Mouse (Mus musculus) MEL (cell line): Measurements from ENCODE around the gene Eef2kmt. TPM values are rescaled to one million over a fixed set of nuclear protein-coding genes. Genes with fewer than 3 reads are reported as not detected.

Experiments
- DNase-seq: peaks from one replicate; pipeline ENCODE4 v3.0.0; 2011; ENCODE audit warnings: low read depth, low spot score
- H3K27ac ChIP-seq: 2 replicates; pipeline ENCODE4 v1.5.1; 2012; ENCODE audit warnings: low read depth, mild to moderate bottlenecking, control low read depth, low read length, moderate library complexity; ENCODE audit not compliant: control insufficient read depth
- H3K27me3 ChIP-seq, 2 experiments: fragments of 150-350 bp in 1 of 2; sonication (generic) in 1 of 2; 2 replicates each; pipeline ENCODE4 v1.6.1; 2012; ENCODE audit warnings: low read length in 2 of 2, mild to moderate bottlenecking in 2 of 2, improper control_type of control experiment in 1 of 2, moderate library complexity in 1 of 2; ENCODE audit not compliant: insufficient read depth in 2 of 2, control insufficient read depth in 1 of 2
- H3K36me3 ChIP-seq, 2 experiments: 2 replicates each; pipeline ENCODE4 v1.6.1; 2012 to 2014; ENCODE audit warnings: low read length in 2 of 2, improper control_type of control experiment in 1 of 2, inconsistent platforms in 1 of 2, mild to moderate bottlenecking in 1 of 2; ENCODE audit not compliant: insufficient read depth in 2 of 2, control insufficient read depth in 1 of 2
- H3K4me1 ChIP-seq, 2 experiments: fragments of 150-350 bp in 1 of 2; sonication (generic) in 1 of 2; 2 replicates each; pipeline ENCODE4 v1.6.1; 2012; ENCODE audit warnings: low read length in 2 of 2, improper control_type of control experiment in 1 of 2, mild to moderate bottlenecking in 1 of 2; ENCODE audit not compliant: insufficient read depth in 2 of 2, control insufficient read depth in 1 of 2
- H3K4me3 ChIP-seq, 2 experiments: fragments of 150-350 bp in 1 of 2; sonication (generic) in 1 of 2; 2 replicates each; pipeline ENCODE4 v1.5.1; 2012; ENCODE audit warnings: low read depth in 2 of 2, low read length in 2 of 2, mild to moderate bottlenecking in 2 of 2, moderate library complexity in 2 of 2, control low read depth in 1 of 2, improper control_type of control experiment in 1 of 2; ENCODE audit not compliant: control insufficient read depth in 1 of 2, insufficient read depth in 1 of 2
- H3K79me2 ChIP-seq: 2 replicates; pipeline ENCODE4 v1.6.1; 2012; ENCODE audit warnings: mild to moderate bottlenecking, low read length, moderate library complexity; ENCODE audit not compliant: control insufficient read depth, poor library complexity, insufficient read depth
- H3K9ac ChIP-seq: 2 replicates; pipeline ENCODE4 v1.6.1; 2012; ENCODE audit warnings: low read depth, mild to moderate bottlenecking, control low read depth, low read length, moderate library complexity; ENCODE audit not compliant: control insufficient read depth, poor library complexity, severe bottlenecking
- H3K9me3 ChIP-seq: fragments of 150-350 bp; sonication (generic); replicated peaks from 2 replicates; pipeline ENCODE4 v1.6.1; 2012; ENCODE audit warnings: mild to moderate bottlenecking, low read length, improper control_type of control experiment, moderate library complexity; ENCODE audit not compliant: insufficient read depth
- CHD1 ChIP-seq: IDR thresholded peaks from 2 replicates; pipeline ENCODE4 v1.6.1; 2012; ENCODE audit warnings: low read depth, mild to moderate bottlenecking, inconsistent platforms, low read length, improper control_type of control experiment
- CHD2 ChIP-seq: IDR thresholded peaks from 2 replicates; pipeline ENCODE4 v1.6.1; 2011; ENCODE audit warnings: low read length, improper control_type of control experiment
- CTCF ChIP-seq, 3 experiments: IDR thresholded peaks in 2 of 3; conservative IDR thresholded peaks in 1 of 3; 2 replicates each; pipeline ENCODE4 v1.5.1; 2011 to 2012; ENCODE audit warnings: low read length in 3 of 3, low read depth in 2 of 3, mild to moderate bottlenecking in 2 of 3, improper control_type of control experiment in 1 of 3, inconsistent platforms in 1 of 3, mixed read lengths in 1 of 3, moderate library complexity in 1 of 3; ENCODE audit not compliant: control insufficient read depth in 1 of 3, insufficient read depth in 1 of 3, poor library complexity in 1 of 3, severe bottlenecking in 1 of 3
- E2F4 ChIP-seq: IDR thresholded peaks from 2 replicates; pipeline ENCODE4 v1.6.1; 2011; ENCODE audit warnings: low read depth, low read length, improper control_type of control experiment, borderline replicate concordance
- ELF1 ChIP-seq: IDR thresholded peaks from 2 replicates; pipeline ENCODE4 v1.6.1; 2014; ENCODE audit warnings: low read depth, mild to moderate bottlenecking, inconsistent platforms, low read length, improper control_type of control experiment, moderate library complexity
- GABPA ChIP-seq: IDR thresholded peaks from 2 replicates; pipeline ENCODE4 v1.6.1; 2012; ENCODE audit warnings: low read depth, mild to moderate bottlenecking, inconsistent platforms, low read length, improper control_type of control experiment, moderate library complexity
- JUND ChIP-seq: IDR thresholded peaks from 2 replicates; pipeline ENCODE4 v1.6.1; 2011; ENCODE audit warnings: low read depth, mild to moderate bottlenecking, improper control_type of control experiment, low read length
- MAZ ChIP-seq: IDR thresholded peaks from 2 replicates; pipeline ENCODE4 v1.6.1; 2012; ENCODE audit warnings: low read depth, mild to moderate bottlenecking, inconsistent platforms, low read length, improper control_type of control experiment
- MEF2A ChIP-seq: IDR thresholded peaks from 2 replicates; pipeline ENCODE4 v1.6.1; 2014; ENCODE audit warnings: low read depth, mild to moderate bottlenecking, inconsistent platforms, low read length, improper control_type of control experiment; ENCODE audit not compliant: poor library complexity, insufficient replicate concordance, severe bottlenecking; ENCODE audit errors: extremely low read depth
- MYC ChIP-seq: IDR thresholded peaks from 2 replicates; pipeline ENCODE4 v1.6.1; 2011; ENCODE audit warnings: low read depth, mild to moderate bottlenecking, low read length, improper control_type of control experiment, moderate library complexity
- NRF1 ChIP-seq: IDR thresholded peaks from 2 replicates; pipeline ENCODE4 v1.6.1; 2014; ENCODE audit warnings: low read depth, mild to moderate bottlenecking, inconsistent platforms, low read length, improper control_type of control experiment, moderate library complexity; ENCODE audit not compliant: poor library complexity, insufficient read depth, severe bottlenecking
- POLR2A ChIP-seq, 2 experiments: IDR thresholded peaks; 2 replicates each; pipeline ENCODE4 v1.6.1; 2011 to 2012; ENCODE audit warnings: low read length in 2 of 2, mild to moderate bottlenecking in 2 of 2, control low read depth in 1 of 2, improper control_type of control experiment in 1 of 2, low read depth in 1 of 2, moderate library complexity in 1 of 2; ENCODE audit not compliant: control insufficient read depth in 1 of 2, insufficient read depth in 1 of 2, poor library complexity in 1 of 2
- RAD21 ChIP-seq: IDR thresholded peaks from 2 replicates; pipeline ENCODE4 v1.6.1; 2011; ENCODE audit warnings: mild to moderate bottlenecking, low read depth, low read length, improper control_type of control experiment
- RCOR1 ChIP-seq: IDR thresholded peaks from 2 replicates; pipeline ENCODE4 v1.6.1; 2012; ENCODE audit warnings: low read depth, mild to moderate bottlenecking, inconsistent platforms, low read length, improper control_type of control experiment
- SMC3 ChIP-seq: IDR thresholded peaks from 2 replicates; pipeline ENCODE4 v1.6.1; 2011; ENCODE audit warnings: low read depth, low read length, improper control_type of control experiment
- TBP ChIP-seq: IDR thresholded peaks from 2 replicates; pipeline ENCODE4 v1.8.0; 2011; ENCODE audit warnings: low read depth, low read length, improper control_type of control experiment
- TCF12 ChIP-seq: IDR thresholded peaks from 2 replicates; pipeline ENCODE4 v1.6.1; 2014; ENCODE audit warnings: low read depth, mild to moderate bottlenecking, inconsistent platforms, low read length, improper control_type of control experiment, moderate library complexity
- UBTF ChIP-seq: IDR thresholded peaks from 2 replicates; pipeline ENCODE4 v1.6.1; 2012; ENCODE audit warnings: low read depth, mild to moderate bottlenecking, inconsistent platforms, low read length, improper control_type of control experiment, moderate library complexity, borderline replicate concordance; ENCODE audit not compliant: insufficient read depth
- USF2 ChIP-seq, 2 experiments: IDR thresholded peaks; 2 replicates each; pipeline ENCODE4 v1.6.1; 2011 to 2012; ENCODE audit warnings: improper control_type of control experiment in 2 of 2, low read length in 2 of 2, borderline replicate concordance in 1 of 2, inconsistent platforms in 1 of 2, low read depth in 1 of 2, mild to moderate bottlenecking in 1 of 2; ENCODE audit not compliant: insufficient read depth in 1 of 2
- ZMIZ1 ChIP-seq: IDR thresholded peaks from 2 replicates; pipeline ENCODE4 v1.6.1; 2012; ENCODE audit warnings: low read depth, mild to moderate bottlenecking, inconsistent platforms, low read length, improper control_type of control experiment, moderate library complexity
- polyA plus RNA-seq, 2 experiments: library from polyadenylated mRNA; stranded (reverse) in 1 of 2; unstranded in 1 of 2; fragments of >175 nt in 1 of 2; fragments of >200 nt in 1 of 2; gene quantifications; 2 replicates each; pipeline versions ENCODE4 v1.2.1 to v1.2.4; 2012; ENCODE audit warnings: low replicate concordance in 2 of 2, low read depth in 1 of 2; ENCODE audit not compliant: insufficient read length in 2 of 2, insufficient read depth in 1 of 2, missing spikeins in 1 of 2
- total RNA-seq: library from RNA; depleted of rRNA; stranded (reverse); fragments of 300-350 nt; gene quantifications from 2 replicates; pipeline ENCODE4 v1.2.3, GENCODE M21; 2012

Gene Eef2kmt
- total and polyA plus RNA-seq, 3 experiments: 21.4 to 48.6 TPM; not detected in 1

GRCm38 (mm10) chr16:5206051-5206450 is 49.7 kb downstream of the Eef2kmt start:
- Histone ChIP-seq H3K27ac (no peak overlapping the region), H3K9ac (no peak overlapping the region), H3K27me3 (no peaks in the 10 kb centered on the region), H3K79me2 (peaks cover 3% of the 10 kb centered on the region; the same call in 1 of the 2 replicates), H3K4me1 (peaks cover 3 to 13% of the 10 kb centered on the region in 2 experiments), H3K4me3 (no peak overlapping the region), H3K36me3 (peaks cover 0 to 3% of the 10 kb centered on the region in 2 experiments; a peak in 1 of 4 replicates), H3K9me3 (no peaks in the 10 kb centered on the region)
- no peak for TF ChIP-seq MAZ
- no peak for TF ChIP-seq CHD1
- no peak for TF ChIP-seq TCF12
- peak; percentile 55 for DNase-seq

DNA sequence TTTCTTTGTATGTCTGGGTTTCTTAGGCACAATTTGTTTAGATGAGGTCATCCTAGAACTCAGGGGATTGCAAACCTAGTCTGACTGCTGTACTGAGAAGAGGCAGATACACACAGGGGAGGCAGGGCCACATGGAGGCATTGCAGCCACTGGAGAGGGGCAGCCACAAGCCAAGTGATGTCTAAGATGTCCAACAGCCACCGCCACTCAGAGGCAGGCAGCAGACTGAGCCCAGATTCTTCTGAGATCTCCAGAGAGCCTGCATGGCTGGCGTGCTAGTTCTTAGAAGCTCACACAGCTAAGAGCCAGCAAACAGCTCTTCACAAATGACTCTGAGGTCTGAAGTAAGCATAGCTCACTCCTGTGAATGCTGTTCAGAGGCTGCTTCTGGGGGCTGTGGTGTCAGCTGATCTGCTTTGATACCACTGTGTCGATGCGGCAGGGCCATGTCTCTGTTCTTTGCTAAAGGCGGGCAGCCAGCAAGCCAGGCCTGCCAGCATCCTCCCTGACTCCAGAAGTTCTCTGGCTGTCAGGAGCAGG is 50.3 kb downstream of the Eef2kmt start:
- H3K36me3 ChIP-seq: peaks cover 0 to 3% of the 10 kb centered on the region in 2 experiments; a peak in 1 of 4 replicates
- no peak for TF ChIP-seq GABPA
- TF ChIP-seq MEF2A: no peak
- TF ChIP-seq RAD21: no peak
- TF ChIP-seq TBP: no peak
- no peak for TF ChIP-seq RCOR1
- no peak for TF ChIP-seq ELF1
- TF ChIP-seq CHD2: no peak
- no peak for TF ChIP-seq UBTF
- no peak for TF ChIP-seq NRF1
- no peak for TF ChIP-seq JUND
- TF ChIP-seq ZMIZ1: no peak
- TF ChIP-seq SMC3: no peak
- TF ChIP-seq POLR2A (IDR thresholded peaks at IDR 0.05; ENCODE audit: control insufficient read depth in 1 of 2, insufficient read depth in 1 of 2, low read depth in 1 of 2, low read length in 2 of 2, poor library complexity in 1 of 2): no peak
- no peak for TF ChIP-seq CHD1
- TF ChIP-seq USF2 (IDR thresholded peaks at IDR 0.05; ENCODE audit: borderline replicate concordance in 1 of 2, insufficient read depth in 1 of 2, low read depth in 1 of 2, low read length in 2 of 2): no peak
- TF ChIP-seq CTCF (IDR thresholded peaks at IDR 0.05 in 2 of 3, conservative IDR thresholded peaks at IDR 0.05 in 1 of 3; ENCODE audit: control insufficient read depth in 1 of 3, insufficient read depth in 1 of 3, low read depth in 2 of 3, low read length in 3 of 3, poor library complexity in 1 of 3, severe bottlenecking in 1 of 3): no peak
- no peak for TF ChIP-seq MYC
- TF ChIP-seq E2F4: no peak
- no peaks in the 10 kb centered on the region for H3K9me3 ChIP-seq
- H3K27me3 ChIP-seq: no peaks in the 10 kb centered on the region
- H3K79me2 ChIP-seq: peaks cover 3% of the 10 kb centered on the region; the same call in 1 of the 2 replicates
- H3K9ac ChIP-seq: no peak overlapping the region
- H3K4me1 ChIP-seq: peaks cover 3 to 9% of the 10 kb centered on the region in 2 experiments; a peak in 3 of 4 replicates
- no peak for DNase-seq
- H3K27ac ChIP-seq: no peak overlapping the region
- H3K4me3 ChIP-seq: no peak overlapping the region
